Mouse (Mus musculus): Measurements from ENCODE around the gene Lpp. TPM values are rescaled to one million over a fixed set of nuclear protein-coding genes. Genes with fewer than 3 reads are reported as not detected.

Lpp gene
- polyA plus RNA-seq, 1 experiment = 256 TPM

GRCm38 (mm10) chr16:24429691-24430090 lies 36.4 kb downstream of the Lpp start:
- H3K27ac ChIP-seq (ENCODE audit: insufficient read depth, low read length) = no peak overlapping the region
- H3K4me3 ChIP-seq (ENCODE audit: insufficient read depth, low read length) = no peak overlapping the region
- peaks cover 50% of the 10 kb centered on the region for H3K4me1 ChIP-seq (ENCODE audit: control insufficient read depth, insufficient read depth, low read length)
- TF ChIP-seq POLR2A (IDR thresholded peaks at IDR 0.05; ENCODE audit: low read depth, low read length) = no peak
- TF ChIP-seq CTCF (IDR thresholded peaks at IDR 0.05; ENCODE audit: borderline replicate concordance, insufficient read depth, low read length) = no peak

DNA sequence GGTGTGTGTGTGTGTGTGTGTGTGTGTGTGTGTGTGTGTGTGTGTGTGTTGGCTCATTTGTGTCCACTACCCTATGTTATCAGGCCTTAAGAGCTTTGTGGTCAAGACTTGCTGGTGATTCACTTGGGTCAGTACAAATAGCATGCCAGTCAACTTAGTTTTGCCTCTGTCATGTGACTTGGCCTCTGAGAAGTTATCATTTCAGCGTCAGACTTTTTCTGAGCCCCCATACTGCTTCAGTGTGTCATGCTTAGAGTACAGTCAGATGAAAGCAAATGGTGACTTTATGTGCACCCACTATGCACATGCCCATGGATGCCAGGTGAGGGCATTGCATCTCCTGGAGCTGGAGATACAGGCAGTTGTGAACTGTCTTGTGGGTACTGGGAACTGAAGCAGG lies 38.5 kb downstream of the Lpp start:
- no peak for TF ChIP-seq CTCF (IDR thresholded peaks at IDR 0.05; ENCODE audit: borderline replicate concordance, insufficient read depth, low read length)
- no peak for TF ChIP-seq POLR2A (IDR thresholded peaks at IDR 0.05; ENCODE audit: low read depth, low read length)
- no peak overlapping the region for H3K4me3 ChIP-seq (ENCODE audit: insufficient read depth, low read length)
- peaks cover 60% of the 10 kb centered on the region for H3K4me1 ChIP-seq (ENCODE audit: control insufficient read depth, insufficient read depth, low read length)
- H3K27ac ChIP-seq (ENCODE audit: insufficient read depth, low read length) = peak overlapping the region; percentile 14; the same call in 1 of the 2 replicates

DNA sequence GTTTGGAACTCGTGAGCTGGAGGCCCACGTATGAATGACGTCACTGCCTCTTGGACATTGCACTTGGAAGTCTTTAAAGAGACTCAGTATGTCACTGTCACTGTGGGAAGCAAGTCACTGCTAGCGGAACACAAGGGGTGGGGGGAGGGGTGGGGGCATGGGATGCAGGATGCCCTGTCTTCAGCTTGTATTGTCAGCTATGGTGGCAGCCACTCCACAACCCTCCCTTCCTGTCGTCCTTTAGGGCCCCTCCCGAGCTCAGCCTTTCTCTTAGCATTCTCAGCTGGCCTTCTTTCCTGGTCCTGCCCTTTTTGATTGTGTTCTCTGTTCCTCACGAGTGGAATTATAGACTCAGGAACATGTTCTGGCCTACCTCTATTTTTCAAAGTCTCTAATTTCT lies 40.3 kb downstream of the Lpp start:
- H3K4me3 ChIP-seq (ENCODE audit: insufficient read depth, low read length) = no peak overlapping the region
- H3K4me1 ChIP-seq (ENCODE audit: control insufficient read depth, insufficient read depth, low read length) = peaks cover 56% of the 10 kb centered on the region
- TF ChIP-seq POLR2A (IDR thresholded peaks at IDR 0.05; ENCODE audit: low read depth, low read length) (no peak), CTCF (IDR thresholded peaks at IDR 0.05; ENCODE audit: borderline replicate concordance, insufficient read depth, low read length) (no peak)
- peak overlapping the region; percentile 93 for H3K27ac ChIP-seq (ENCODE audit: insufficient read depth, low read length)

DNA sequence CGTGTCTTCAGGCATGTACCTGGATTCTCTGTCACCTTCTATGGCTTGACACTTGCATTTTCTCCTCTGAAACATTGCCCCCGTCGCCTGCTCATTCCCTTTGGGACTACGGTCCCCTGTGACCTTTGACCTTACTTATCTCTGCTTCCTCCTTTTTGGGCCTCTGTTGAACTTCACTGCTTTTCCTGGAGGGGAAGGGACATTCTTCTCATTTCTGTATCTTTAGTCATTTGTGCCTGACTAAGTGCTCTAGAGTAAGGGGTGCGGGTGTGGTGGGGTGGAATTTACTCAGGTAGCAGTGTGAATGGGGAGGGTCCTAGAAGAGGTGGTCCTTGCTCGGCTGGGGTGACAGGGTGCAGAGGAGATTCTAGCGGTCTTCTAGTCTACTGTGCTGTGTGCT lies 40.7 kb downstream of the Lpp start:
- Histone ChIP-seq H3K27ac (ENCODE audit: insufficient read depth, low read length) (peak overlapping the region; percentile 93), H3K4me3 (ENCODE audit: insufficient read depth, low read length) (no peak overlapping the region), H3K4me1 (ENCODE audit: control insufficient read depth, insufficient read depth, low read length) (peaks cover 57% of the 10 kb centered on the region)
- TF ChIP-seq POLR2A (IDR thresholded peaks at IDR 0.05; ENCODE audit: low read depth, low read length) = no peak
- no peak for TF ChIP-seq CTCF (IDR thresholded peaks at IDR 0.05; ENCODE audit: borderline replicate concordance, insufficient read depth, low read length)

- TF ChIP-seq POLR2A (IDR thresholded peaks at IDR 0.05; ENCODE audit: low read depth, low read length) (no peak), CTCF (IDR thresholded peaks at IDR 0.05; ENCODE audit: borderline replicate concordance, insufficient read depth, low read length) (no peak)
- Histone ChIP-seq H3K27ac (ENCODE audit: insufficient read depth, low read length) (peak overlapping the region; percentile 93), H3K4me3 (ENCODE audit: insufficient read depth, low read length) (no peak overlapping the region), H3K4me1 (ENCODE audit: control insufficient read depth, insufficient read depth, low read length) (peaks cover 59% of the 10 kb centered on the region)
Observed at GRCm38 (mm10) chr16:24434531-24435114, 41.3 kb downstream of the Lpp start.

DNA sequence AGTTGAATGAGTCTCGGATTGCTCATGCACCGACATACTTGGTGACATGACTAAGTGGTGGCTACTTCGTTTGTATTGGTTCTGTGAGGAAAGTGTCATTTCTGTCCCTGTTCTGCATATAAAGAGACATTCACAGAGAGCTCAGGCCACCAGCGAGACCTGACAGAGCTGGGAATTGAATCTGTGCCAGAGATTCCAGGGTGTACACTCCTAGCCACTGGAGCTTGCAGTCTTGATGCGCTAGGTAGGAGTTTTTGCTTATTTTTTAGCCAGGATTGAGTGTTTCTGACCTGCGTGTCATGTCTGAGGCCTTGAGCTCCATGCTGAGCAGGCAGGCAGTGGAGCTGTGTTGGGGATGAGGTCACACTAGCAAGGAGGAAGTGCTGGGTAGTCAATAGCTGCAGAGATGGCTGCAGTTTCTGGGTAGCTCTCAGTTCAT lies 41.8 kb downstream of the Lpp start:
- no peak for TF ChIP-seq POLR2A (IDR thresholded peaks at IDR 0.05; ENCODE audit: low read depth, low read length)
- no peak for TF ChIP-seq CTCF (IDR thresholded peaks at IDR 0.05; ENCODE audit: borderline replicate concordance, insufficient read depth, low read length)
- Histone ChIP-seq H3K4me3 (ENCODE audit: insufficient read depth, low read length) (no peak overlapping the region), H3K4me1 (ENCODE audit: control insufficient read depth, insufficient read depth, low read length) (peaks cover 57% of the 10 kb centered on the region), H3K27ac (ENCODE audit: insufficient read depth, low read length) (peak overlapping the region; percentile 93)

- Histone ChIP-seq H3K4me1 (ENCODE audit: control insufficient read depth, insufficient read depth, low read length) (peaks cover 62% of the 10 kb centered on the region), H3K27ac (ENCODE audit: insufficient read depth, low read length) (no peak overlapping the region), H3K4me3 (ENCODE audit: insufficient read depth, low read length) (no peak overlapping the region)
- TF ChIP-seq CTCF (IDR thresholded peaks at IDR 0.05; ENCODE audit: borderline replicate concordance, insufficient read depth, low read length) (no peak), POLR2A (IDR thresholded peaks at IDR 0.05; ENCODE audit: low read depth, low read length) (no peak)
Observed at GRCm38 (mm10) chr16:24438438-24438837, 45.1 kb downstream of the Lpp start.

DNA sequence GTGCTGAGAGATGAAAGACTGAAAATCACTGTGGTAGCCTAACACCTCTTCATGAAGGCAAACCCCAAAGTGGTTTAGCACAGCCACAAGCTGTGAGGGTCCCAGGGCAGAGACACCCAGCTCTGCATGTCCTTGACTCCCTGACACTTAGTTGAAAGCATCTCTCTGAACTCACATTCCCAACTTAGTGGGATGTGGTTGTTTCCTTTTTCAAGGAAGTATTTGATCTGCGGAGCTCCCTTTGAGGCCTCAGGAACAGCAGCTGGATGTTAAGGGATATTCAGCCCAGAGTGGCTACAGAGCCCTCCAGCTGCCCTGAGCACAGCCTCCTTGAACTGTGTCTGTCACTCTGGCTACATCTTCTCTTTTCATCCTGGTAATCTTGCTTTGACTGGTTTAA lies 48.0 kb downstream of the Lpp start:
- Histone ChIP-seq H3K27ac (ENCODE audit: insufficient read depth, low read length) (no peak overlapping the region), H3K4me1 (ENCODE audit: control insufficient read depth, insufficient read depth, low read length) (peaks cover 54% of the 10 kb centered on the region), H3K4me3 (ENCODE audit: insufficient read depth, low read length) (no peak overlapping the region)
- TF ChIP-seq CTCF (IDR thresholded peaks at IDR 0.05; ENCODE audit: borderline replicate concordance, insufficient read depth, low read length) = no peak
- no peak for TF ChIP-seq POLR2A (IDR thresholded peaks at IDR 0.05; ENCODE audit: low read depth, low read length)

DNA sequence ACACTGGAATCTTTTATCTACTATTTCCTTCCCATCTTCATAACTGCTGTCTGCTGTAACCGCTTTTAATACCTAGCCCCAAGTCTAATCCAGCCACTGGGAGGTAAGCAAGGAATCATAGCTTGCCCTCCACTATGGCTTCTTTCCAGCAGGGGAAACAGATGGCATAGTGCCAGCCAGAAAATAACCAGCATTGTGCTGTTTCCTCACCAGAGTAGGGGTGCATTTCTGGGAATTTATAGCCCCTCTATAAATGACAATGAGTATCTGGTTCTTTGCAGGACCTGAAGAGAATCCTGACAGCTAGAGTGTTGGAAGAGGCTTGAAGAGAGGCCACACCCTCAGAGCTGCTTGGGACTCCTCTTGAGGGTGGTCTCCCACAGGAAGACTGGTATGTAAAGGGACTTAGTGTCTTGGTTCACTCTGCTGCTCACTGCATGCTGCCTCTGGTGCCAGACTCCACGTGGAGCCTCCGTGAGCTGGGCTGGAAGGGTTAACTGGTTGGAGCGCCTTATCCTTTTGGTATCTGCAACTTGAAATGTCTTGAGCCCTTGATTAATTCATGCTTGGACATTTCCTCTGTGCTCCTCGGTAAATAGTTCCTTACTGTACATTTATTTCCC lies 49.3 kb downstream of the Lpp start:
- peak overlapping the region; percentile 85 for H3K27ac ChIP-seq (ENCODE audit: insufficient read depth, low read length)

GRCm38 (mm10) chr16:24443123-24443515 lies 49.8 kb downstream of the Lpp start:
- Histone ChIP-seq H3K27ac (ENCODE audit: insufficient read depth, low read length) (peak overlapping the region; percentile 85), H3K4me1 (ENCODE audit: control insufficient read depth, insufficient read depth, low read length) (peaks cover 56% of the 10 kb centered on the region), H3K4me3 (ENCODE audit: insufficient read depth, low read length) (no peak overlapping the region)
- TF ChIP-seq POLR2A (IDR thresholded peaks at IDR 0.05; ENCODE audit: low read depth, low read length) (no peak), CTCF (IDR thresholded peaks at IDR 0.05; ENCODE audit: borderline replicate concordance, insufficient read depth, low read length) (no peak)

More for the DNA sequence above, 49.3 kb downstream of the Lpp start:
- H3K4me3 ChIP-seq (ENCODE audit: insufficient read depth, low read length) = no peak overlapping the region
- TF ChIP-seq POLR2A (IDR thresholded peaks at IDR 0.05; ENCODE audit: low read depth, low read length) = no peak
- no peak for TF ChIP-seq CTCF (IDR thresholded peaks at IDR 0.05; ENCODE audit: borderline replicate concordance, insufficient read depth, low read length)
- H3K4me1 ChIP-seq (ENCODE audit: control insufficient read depth, insufficient read depth, low read length) = peaks cover 56% of the 10 kb centered on the region
